ENCODE assay signal across 26 mouse cellular contexts in genomic region chr3:123354388-123354787, GRCm38 (mm10). TPM values are rescaled to one million over a fixed set of nuclear protein-coding genes. Genes with fewer than 3 reads are reported as not detected.
A peak's percentile ranks its signal among the peaks of the same experiment; 100 is the strongest.
DNase-seq lines count a peak whose midpoint lies in the region; ATAC-seq and TF ChIP-seq lines count a peak whose summit lies in the region.
"Had no signal": no experiment of that assay in that cellular context is flagged by ENCODE, and none has a peak within 500 bp of the region (broad histone marks: within the 10 kb centered on the region; RNA-seq: fewer than 3 reads in every experiment).

No protein-coding gene starts in this region.

- H3K4me2 ChIP-seq in heart, embryonic 12.5 days, result no peak overlapping the region
- no peak overlapping the region for H3K4me2 ChIP-seq in heart, postnatal 0 days (ENCODE audit: low read depth, low read length)
- H3K4me2 ChIP-seq in midbrain, embryonic 14.5 days (ENCODE audit: low read length), result no peak overlapping the region
- H3K4me2 ChIP-seq: embryonic facial prominence, embryonic 12.5 days; hindbrain, embryonic 12.5 days; midbrain, embryonic 15.5 days; stomach, embryonic 15.5 days had no signal

- peak overlapping the region; percentile 75; the same call in 1 of the 2 replicates for H3K27ac ChIP-seq in heart, embryonic 12.5 days (ENCODE audit: poor library complexity, severe bottlenecking)
- peak overlapping the region; percentile 33 for H3K27ac ChIP-seq in heart, postnatal 0 days (ENCODE audit: low read depth)
- no peak overlapping the region for H3K27ac ChIP-seq in midbrain, embryonic 14.5 days (replicated peaks; ENCODE audit: low read depth, low read length)
- H3K27ac ChIP-seq: embryonic facial prominence, embryonic 12.5 days; hindbrain, embryonic 12.5 days; left cerebral cortex, adult 2 months; liver, embryonic 14.5 days; midbrain, embryonic 15.5 days; stomach, embryonic 15.5 days had no signal

- no peak for TF ChIP-seq EP300 in heart, postnatal 0 days (IDR thresholded peaks at IDR 0.05; ENCODE audit: low read depth)

- no peak overlapping the region for H3K4me3 ChIP-seq in heart, embryonic 12.5 days
- H3K4me3 ChIP-seq in heart, postnatal 0 days (ENCODE audit: low read depth, low read length), result no peak overlapping the region
- H3K4me3 ChIP-seq in midbrain, embryonic 14.5 days (replicated peaks; ENCODE audit: low read depth, low read length), result no peak overlapping the region
- H3K4me3 ChIP-seq: embryonic facial prominence, embryonic 12.5 days; hindbrain, embryonic 12.5 days; left cerebral cortex, adult 2 months; midbrain, embryonic 15.5 days; stomach, embryonic 15.5 days had no signal

- H3K9me3 ChIP-seq in heart, embryonic 12.5 days (replicated peaks), result no peaks in the 10 kb centered on the region
- no peaks in the 10 kb centered on the region for H3K9me3 ChIP-seq in heart, postnatal 0 days (replicated peaks; ENCODE audit: control insufficient read depth, low read length)
- H3K9me3 ChIP-seq in midbrain, embryonic 14.5 days (ENCODE audit: control insufficient read depth, low read length), result no peaks in the 10 kb centered on the region
- H3K9me3 ChIP-seq: embryonic facial prominence, embryonic 12.5 days; hindbrain, embryonic 12.5 days; midbrain, embryonic 15.5 days; stomach, embryonic 15.5 days had no signal

- ATAC-seq in heart, embryonic 12.5 days (ENCODE audit: insufficient number of reproducible peaks, low FRiP score), result no peak
- ATAC-seq in heart, postnatal 0 days (ENCODE audit: insufficient read depth, low read depth), result peak; percentile 49; the same call in 1 of the 2 replicates
- no peak for ATAC-seq in midbrain, embryonic 14.5 days (ENCODE audit: low FRiP score, low TSS enrichment)
- ATAC-seq: activated CD4-positive, CD25-positive, alpha-beta regulatory T cell, adult 4 months; forebrain, embryonic 14.5 days; intestine, postnatal 0 days; midbrain, embryonic 15.5 days had no signal

- intact Hi-C loops in gastrocnemius, postnatal 36 days (cut with DNase I), result loop anchor here (5.0 to 10.0 kb wide), 3 partner anchors 117 to 420 kb away; partner anchors contain the start of gene Synpo2

- H3K4me1 ChIP-seq in heart, embryonic 12.5 days (replicated peaks), result peaks cover 28% of the 10 kb centered on the region
- H3K4me1 ChIP-seq in heart, postnatal 0 days (ENCODE audit: control insufficient read depth, insufficient read depth), result peaks cover 6% of the 10 kb centered on the region; the same call in 1 of the 2 replicates
- H3K4me1 ChIP-seq in midbrain, embryonic 14.5 days (ENCODE audit: control insufficient read depth, insufficient read depth, low read length), result no peaks in the 10 kb centered on the region
- H3K4me1 ChIP-seq: embryonic facial prominence, embryonic 12.5 days; hindbrain, embryonic 12.5 days; midbrain, embryonic 15.5 days; stomach, embryonic 15.5 days had no signal

- H3K36me3 ChIP-seq in heart, embryonic 12.5 days, result peaks cover 79% of the 10 kb centered on the region
- peaks cover 84% of the 10 kb centered on the region for H3K36me3 ChIP-seq in heart, postnatal 0 days (replicated peaks; ENCODE audit: control insufficient read depth, insufficient read depth, low read length)
- no peaks in the 10 kb centered on the region for H3K36me3 ChIP-seq in midbrain, embryonic 14.5 days (ENCODE audit: control insufficient read depth, insufficient read depth, low read length)
- H3K36me3 ChIP-seq: hindbrain, embryonic 12.5 days; midbrain, embryonic 15.5 days had no signal

- no peaks in the 10 kb centered on the region for H3K27me3 ChIP-seq in heart, embryonic 12.5 days (replicated peaks)
- no peaks in the 10 kb centered on the region for H3K27me3 ChIP-seq in heart, postnatal 0 days (ENCODE audit: control insufficient read depth, insufficient read depth, low read length)
- H3K27me3 ChIP-seq in midbrain, embryonic 14.5 days (ENCODE audit: control insufficient read depth, insufficient read depth, low read length), result no peaks in the 10 kb centered on the region
- H3K27me3 ChIP-seq: CH12.LX; embryonic facial prominence, embryonic 12.5 days; hindbrain, embryonic 12.5 days; midbrain, embryonic 15.5 days; stomach, embryonic 15.5 days had no signal

- 63% methylated on average over 9 of the region's 9 CpGs for WGBS in heart, embryonic 12.5 days
- 49% methylated on average over 9 of the region's 9 CpGs for WGBS in heart, postnatal 0 days
- WGBS in midbrain, embryonic 14.5 days, result 89% methylated on average over 9 of the region's 9 CpGs

- no peak overlapping the region for H3K9ac ChIP-seq in heart, embryonic 12.5 days
- H3K9ac ChIP-seq in heart, postnatal 0 days (replicated peaks; ENCODE audit: low read depth, low read length), result no peak overlapping the region
- H3K9ac ChIP-seq in midbrain, embryonic 14.5 days (replicated peaks; ENCODE audit: low read length), result no peak overlapping the region
- H3K9ac ChIP-seq: embryonic facial prominence, embryonic 12.5 days; hindbrain, embryonic 12.5 days; liver, embryonic 14.5 days; midbrain, embryonic 15.5 days; stomach, embryonic 15.5 days had no signal

- peak; percentile 39 for DNase-seq in gastrocnemius, adult 18-20 months (ENCODE audit: low spot score)
- no peak for DNase-seq in gastrocnemius, postnatal 36 days
- peak; percentile 63 to 66 for DNase-seq in heart, adult 18-20 months
- DNase-seq in heart, postnatal 0 days (ENCODE audit: low spot score), result peak; percentile 30
- no peak for DNase-seq in kidney, adult 11 months
- DNase-seq in midbrain, embryonic 14.5 days, result no peak
- no peak for DNase-seq in lung, postnatal 25 days (ENCODE audit: low spot score)
- DNase-seq: adrenal gland, postnatal 10 days; cerebellum, adult 11 months; cerebellum, adult 9-10 months; embryo, embryonic 11 days; kidney, postnatal 14 days; lung, adult 2 months; lung, postnatal 10 days; right cerebral cortex, postnatal 25 days had no signal

- no peak for TF ChIP-seq CTCF in heart, postnatal 0 days (IDR thresholded peaks at IDR 0.05; ENCODE audit: low read depth)

RNA-seq across cellular contexts. Expression of gene Mettl14, which starts 31.5 kb away (rescaled TPM):
- 1 to 10 TPM; 8.8 to 9.7 TPM for total RNA-seq in gastrocnemius, adult 18-20 months (2021)
- total RNA-seq in gastrocnemius, postnatal 36 days (2021), result 1 to 10 TPM; 6.7 to 8.0 TPM
- total RNA-seq in heart, adult 18-20 months (2021), result 10 to 100 TPM; 13.7 to 14.8 TPM
- polyA plus RNA-seq in heart, embryonic 12.5 days (2016; fragmentation: Nextera tagmentation; extraction: Ambion mirVana), result 22.6 and 22.9 TPM in 2 replicates
- total RNA-seq in heart, postnatal 0 days (2014; rRNA removed; ENCODE audit: low replicate concordance), result 4.4 and 4.7 TPM in 2 replicates
- 15.1 and 15.2 TPM in 2 replicates for polyA plus RNA-seq in heart, postnatal 0 days (2015; fragmentation: Nextera tagmentation; extraction: Ambion mirVana)
- 14.6 and 20.4 TPM in 2 replicates for polyA plus RNA-seq in midbrain, embryonic 14.5 days (2014; fragmentation: Nextera tagmentation; extraction: Ambion mirVana)

Comparison
In these comparisons a context has a peak if more than half of its experiments do, and no peak if none do; other contexts are left out.
1. DNase-seq: peak in gastrocnemius, adult 18-20 months (single experiment), heart, adult 18-20 months (2 of 2) and heart, postnatal 0 days (single experiment); none in gastrocnemius, postnatal 36 days (0 of 2), kidney, adult 11 months (single experiment), midbrain, embryonic 14.5 days (single experiment) and lung, postnatal 25 days (single experiment).